Mouse (Mus musculus) liver, postnatal 0 days (tissue): Measurements from ENCODE around the gene Dusp5.

ENCODE experiments used
- CTCF ChIP-seq: sonication (generic); IDR thresholded peaks from 2 replicates; pipeline ENCODE4 v1.5.1; 2016; ENCODE audit warnings: antibody characterized with exemption, low read depth
- EP300 ChIP-seq: IDR thresholded peaks from 2 replicates; pipeline ENCODE4 v1.6.1; 2016; ENCODE audit warnings: antibody characterized with exemption, low read depth, mild to moderate bottlenecking

GRCm38 (mm10) chr19:53493866-53494265, 35.0 kb upstream of the Dusp5 start:
- TF ChIP-seq CTCF (no peak), EP300 (no peak)
